Mouse (Mus musculus): ENCODE measurements around the gene B3glct. TPM values are rescaled to one million over a fixed set of nuclear protein-coding genes. Genes with fewer than 3 reads are reported as not detected.

The B3glct gene
- 20.1 and 22.2 TPM in 2 replicates for polyA plus RNA-seq (2014; fragmentation: Nextera tagmentation; extraction: Ambion mirVana)

DNA sequence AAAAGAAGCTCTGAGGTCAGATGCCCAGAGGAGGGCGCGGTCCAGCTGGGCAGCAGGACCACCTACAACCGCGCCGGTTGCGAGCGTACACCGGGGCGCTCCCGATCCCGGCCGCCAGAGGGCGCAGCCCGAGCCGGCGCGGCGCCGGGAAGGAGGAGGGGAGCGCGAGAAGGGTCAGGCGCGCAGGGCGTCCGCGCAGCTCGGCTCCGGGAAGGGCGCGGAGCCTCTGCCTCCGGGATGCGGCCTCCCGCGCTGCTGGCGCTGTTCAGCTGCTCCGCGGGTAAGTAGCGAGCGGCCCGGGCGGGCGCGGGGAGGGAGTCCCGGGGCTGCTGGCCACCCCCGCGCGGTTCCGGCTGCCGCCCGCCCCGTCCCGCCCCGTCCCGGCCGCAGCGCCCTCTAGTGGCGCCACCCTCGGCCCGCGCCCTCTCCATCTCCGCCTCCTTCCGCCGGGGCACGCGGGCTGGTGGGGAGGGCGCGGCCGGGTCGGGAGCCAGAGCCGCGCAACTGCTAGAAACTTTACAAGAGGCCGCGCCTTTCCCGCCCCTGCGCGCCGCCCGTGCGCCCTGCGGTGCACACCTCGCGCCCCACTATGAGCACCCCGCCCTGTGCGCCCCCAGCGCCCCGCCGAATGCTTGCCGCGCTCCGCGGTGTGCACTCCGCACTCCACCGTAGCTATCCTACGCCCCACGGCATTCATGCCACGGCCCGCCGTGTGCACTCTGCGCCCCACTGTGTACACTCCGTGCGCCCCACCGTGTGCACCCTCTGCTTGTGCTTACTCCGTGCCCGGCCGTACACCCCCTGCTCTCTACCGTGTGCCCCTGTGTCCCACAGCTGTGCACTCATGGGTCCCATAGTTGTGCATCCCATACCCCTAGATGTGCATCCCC, at the start of gene B3glct:
TSS of gene B3glct (plus strand) at position 131 of the 890 bp plus-strand sequence.
- H3K36me3 ChIP-seq (ENCODE audit: control insufficient read depth, insufficient read depth, low read length) = no peaks in the 10 kb centered on the region
- H3K4me3 ChIP-seq (ENCODE audit: low read depth, low read length) = peak within 1 kb of the TSS; percentile 70
- H3K9me3 ChIP-seq (ENCODE audit: control insufficient read depth, low read length) = no peaks in the 10 kb centered on the region
- WGBS = under 1% methylated on average over 42 of the region's 106 CpGs
- H3K4me2 ChIP-seq (ENCODE audit: low read depth, low read length) = peak within 1 kb of the TSS; percentile 92
- H3K4me1 ChIP-seq (ENCODE audit: control insufficient read depth, insufficient read depth, low read length) = peaks cover 6% of the 10 kb centered on the region; the same call in 1 of the 2 replicates
- H3K9ac ChIP-seq (replicated peaks; ENCODE audit: low read depth, low read length) = peak within 1 kb of the TSS; percentile 81
- peak; percentile 93 for ATAC-seq (ENCODE audit: low read depth)
- H3K27me3 ChIP-seq (ENCODE audit: control insufficient read depth, insufficient read depth, low read length) = no peaks in the 10 kb centered on the region
- H3K27ac ChIP-seq (ENCODE audit: low read depth, low read length) = 0 out of 2 replicates have a peak within 1 kb of the TSS, but pooled peaks have one; percentile 22

- WGBS = 81% methylated on average over 11 of the region's 11 CpGs
- Histone ChIP-seq H3K9me3 (ENCODE audit: control insufficient read depth, low read length) (no peaks in the 10 kb centered on the region), H3K27me3 (ENCODE audit: control insufficient read depth, insufficient read depth, low read length) (no peaks in the 10 kb centered on the region), H3K4me2 (ENCODE audit: low read depth, low read length) (peak overlapping the region; percentile 58), H3K4me1 (ENCODE audit: control insufficient read depth, insufficient read depth, low read length) (peaks cover 19% of the 10 kb centered on the region; the same call in 1 of the 2 replicates), H3K9ac (replicated peaks; ENCODE audit: low read depth, low read length) (peak overlapping the region; percentile 56), H3K36me3 (ENCODE audit: control insufficient read depth, insufficient read depth, low read length) (peaks cover 28% of the 10 kb centered on the region), H3K27ac (ENCODE audit: low read depth, low read length) (no peak overlapping the region), H3K4me3 (ENCODE audit: low read depth, low read length) (peak overlapping the region; percentile 54)
- ATAC-seq (ENCODE audit: low read depth) = no peak
Measured at GRCm38 (mm10) chr5:149634409-149635035, 43.5 kb upstream of the B3glct start.

- H3K4me2 ChIP-seq (ENCODE audit: low read depth, low read length) = peak overlapping the region; percentile 58
- peak overlapping the region; percentile 56 for H3K9ac ChIP-seq (replicated peaks; ENCODE audit: low read depth, low read length)
- H3K27ac ChIP-seq (ENCODE audit: low read depth, low read length) = peak overlapping the region; percentile 77
- peaks cover 19% of the 10 kb centered on the region; the same call in 1 of the 2 replicates for H3K4me1 ChIP-seq (ENCODE audit: control insufficient read depth, insufficient read depth, low read length)
- no peak; the same call in 1 of the 2 replicates for ATAC-seq (ENCODE audit: low read depth)
- under 1% methylated on average over 24 of the region's 24 CpGs for WGBS
- H3K9me3 ChIP-seq (ENCODE audit: control insufficient read depth, low read length) = no peaks in the 10 kb centered on the region
- peak overlapping the region; percentile 54 for H3K4me3 ChIP-seq (ENCODE audit: low read depth, low read length)
- H3K36me3 ChIP-seq (ENCODE audit: control insufficient read depth, insufficient read depth, low read length) = peaks cover 18% of the 10 kb centered on the region
- no peaks in the 10 kb centered on the region for H3K27me3 ChIP-seq (ENCODE audit: control insufficient read depth, insufficient read depth, low read length)
Measured at GRCm38 (mm10) chr5:149635556-149635955, 42.5 kb upstream of the B3glct start.

DNA sequence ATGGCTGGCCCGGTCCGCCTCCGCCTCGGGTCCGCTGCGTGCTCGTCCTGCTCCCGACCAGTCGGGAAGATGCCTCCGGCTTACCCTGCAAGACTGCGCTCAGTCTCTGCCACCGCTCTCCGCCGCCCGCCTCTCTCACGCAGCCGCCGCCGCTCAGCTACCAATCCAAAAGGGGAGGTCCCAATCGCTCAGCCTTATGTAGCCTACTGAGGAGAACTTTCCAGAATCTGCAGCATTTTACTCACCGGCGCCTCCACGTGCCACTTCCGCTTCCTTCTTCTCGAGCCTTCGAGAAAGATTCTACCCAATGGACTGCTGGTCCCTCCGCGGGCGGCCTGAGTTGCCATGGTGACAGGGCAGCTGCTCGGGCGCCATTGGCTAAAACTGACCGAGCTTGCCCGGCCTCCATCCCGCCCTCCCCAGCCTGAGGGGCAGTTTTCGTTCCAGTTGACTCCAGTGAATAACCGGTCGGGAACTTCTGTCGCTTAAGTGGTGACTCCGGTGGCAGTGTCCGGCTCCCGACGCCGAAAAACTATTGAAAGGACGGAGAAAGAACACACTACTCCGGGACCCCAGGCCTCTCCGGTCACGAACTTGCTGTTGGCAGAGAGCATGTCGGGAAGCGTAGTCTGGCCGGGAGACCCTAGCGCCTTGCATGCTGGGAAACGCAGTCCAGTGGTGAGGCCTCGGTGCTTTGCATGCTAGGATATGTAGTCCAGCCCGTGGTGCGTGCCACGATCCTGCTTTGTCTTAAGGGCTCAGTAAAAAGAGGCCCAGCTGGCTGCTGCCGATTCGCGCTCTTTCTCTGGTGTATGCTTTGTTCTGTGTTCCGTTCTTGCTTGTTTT, 41.7 kb upstream of the B3glct start, which contains the start of gene Hsph1:
TSS of gene Hsph1 (minus strand) at position 302 of the 846 bp plus-strand sequence.
- Histone ChIP-seq H3K9me3 (ENCODE audit: control insufficient read depth, low read length) (no peaks in the 10 kb centered on the region), H3K9ac (replicated peaks; ENCODE audit: low read depth, low read length) (peak within 1 kb of the TSS; percentile 56), H3K4me2 (ENCODE audit: low read depth, low read length) (peak within 1 kb of the TSS; percentile 58), H3K4me3 (ENCODE audit: low read depth, low read length) (peak within 1 kb of the TSS; percentile 54), H3K27me3 (ENCODE audit: control insufficient read depth, insufficient read depth, low read length) (no peaks in the 10 kb centered on the region), H3K27ac (ENCODE audit: low read depth, low read length) (peak within 1 kb of the TSS; percentile 77), H3K36me3 (ENCODE audit: control insufficient read depth, insufficient read depth, low read length) (peaks cover 11% of the 10 kb centered on the region; the same call in 1 of the 2 replicates), H3K4me1 (ENCODE audit: control insufficient read depth, insufficient read depth, low read length) (peaks cover 19% of the 10 kb centered on the region; the same call in 1 of the 2 replicates)
- under 1% methylated on average over 56 of the region's 60 CpGs for WGBS
- peak; percentile 98 for ATAC-seq (ENCODE audit: low read depth)

GRCm38 (mm10) chr5:149637306-149637705, 40.7 kb upstream of the B3glct start:
- H3K9ac ChIP-seq (replicated peaks; ENCODE audit: low read depth, low read length) = peak overlapping the region; percentile 41; the same call in 1 of the 2 replicates
- 56% methylated on average over 8 of the region's 8 CpGs for WGBS

DNA sequence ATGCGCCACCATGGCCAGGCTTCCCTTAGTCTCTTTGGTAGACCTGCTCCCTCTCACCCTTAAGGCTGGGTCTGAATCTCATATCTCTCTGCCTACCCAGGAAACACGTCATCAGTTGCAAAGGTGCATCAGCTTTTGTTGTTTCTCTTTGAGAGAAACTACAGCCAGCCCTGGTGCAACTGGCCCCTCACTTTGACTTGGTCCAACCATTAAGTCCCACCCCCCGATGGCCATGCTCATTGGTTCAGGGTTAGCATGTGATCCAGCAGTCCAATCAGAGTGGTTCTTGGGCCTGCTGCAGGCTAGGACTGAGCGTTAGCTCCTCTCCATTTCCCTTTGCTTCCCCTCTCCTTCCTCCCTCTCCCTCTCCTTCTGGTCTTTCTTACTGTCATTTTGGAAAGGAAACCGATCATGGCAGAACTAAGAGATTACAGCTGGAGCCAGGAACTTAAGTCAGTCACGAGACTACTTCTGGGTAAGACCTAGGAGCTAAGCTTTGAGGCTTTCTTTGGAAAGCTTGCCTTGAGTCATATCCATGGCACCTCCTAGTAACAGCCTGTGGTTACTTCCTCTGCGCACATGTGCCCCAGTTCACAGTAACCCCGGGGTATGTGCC, 36.6 kb upstream of the B3glct start:
- H3K4me2 ChIP-seq (ENCODE audit: low read depth, low read length) = no peak overlapping the region
- H3K4me1 ChIP-seq (ENCODE audit: control insufficient read depth, insufficient read depth, low read length) = peaks cover 3% of the 10 kb centered on the region; the same call in 1 of the 2 replicates
- no peak overlapping the region for H3K27ac ChIP-seq (ENCODE audit: low read depth, low read length)
- no peak for ATAC-seq (ENCODE audit: low read depth)
- H3K27me3 ChIP-seq (ENCODE audit: control insufficient read depth, insufficient read depth, low read length) = no peaks in the 10 kb centered on the region
- H3K9ac ChIP-seq (replicated peaks; ENCODE audit: low read depth, low read length) = no peak overlapping the region
- H3K9me3 ChIP-seq (ENCODE audit: control insufficient read depth, low read length) = no peaks in the 10 kb centered on the region
- H3K36me3 ChIP-seq (ENCODE audit: control insufficient read depth, insufficient read depth, low read length) = no peaks in the 10 kb centered on the region
- 90% methylated on average over 8 of the region's 8 CpGs for WGBS
- no peak overlapping the region for H3K4me3 ChIP-seq (ENCODE audit: low read depth, low read length)

More at GRCm38 (mm10) chr5:149637306-149637705, 40.7 kb upstream of the B3glct start:
- Histone ChIP-seq H3K9me3 (ENCODE audit: control insufficient read depth, low read length) (no peaks in the 10 kb centered on the region), H3K36me3 (ENCODE audit: control insufficient read depth, insufficient read depth, low read length) (peaks cover 5% of the 10 kb centered on the region; the same call in 1 of the 2 replicates), H3K4me2 (ENCODE audit: low read depth, low read length) (peak overlapping the region; percentile 37), H3K4me3 (ENCODE audit: low read depth, low read length) (peak overlapping the region; percentile 54; the same call in 1 of the 2 replicates), H3K27ac (ENCODE audit: low read depth, low read length) (no peak overlapping the region), H3K27me3 (ENCODE audit: control insufficient read depth, insufficient read depth, low read length) (no peaks in the 10 kb centered on the region), H3K4me1 (ENCODE audit: control insufficient read depth, insufficient read depth, low read length) (peaks cover 19% of the 10 kb centered on the region; the same call in 1 of the 2 replicates)
- no peak for ATAC-seq (ENCODE audit: low read depth)

- no peaks in the 10 kb centered on the region for H3K27me3 ChIP-seq (ENCODE audit: control insufficient read depth, insufficient read depth, low read length)
- H3K9ac ChIP-seq (replicated peaks; ENCODE audit: low read depth, low read length) = no peak overlapping the region
- H3K4me1 ChIP-seq (ENCODE audit: control insufficient read depth, insufficient read depth, low read length) = peaks cover under 1% of the 10 kb centered on the region; the same call in 1 of the 2 replicates
- no peak overlapping the region for H3K27ac ChIP-seq (ENCODE audit: low read depth, low read length)
- 57% methylated on average over 6 of the region's 6 CpGs for WGBS
- no peak; the same call in 1 of the 2 replicates for ATAC-seq (ENCODE audit: low read depth)
- no peak overlapping the region for H3K4me2 ChIP-seq (ENCODE audit: low read depth, low read length)
- H3K36me3 ChIP-seq (ENCODE audit: control insufficient read depth, insufficient read depth, low read length) = no peaks in the 10 kb centered on the region
- no peaks in the 10 kb centered on the region for H3K9me3 ChIP-seq (ENCODE audit: control insufficient read depth, low read length)
- H3K4me3 ChIP-seq (ENCODE audit: low read depth, low read length) = no peak overlapping the region
Measured at GRCm38 (mm10) chr5:149642366-149642765, 35.7 kb upstream of the B3glct start.

Data from neural tube, embryonic 14.5 days (tissue).